Mouse (Mus musculus) stomach, postnatal 0 days (tissue): ENCODE data around the gene Akap13. TPM values are rescaled to one million over a fixed set of nuclear protein-coding genes. Genes with fewer than 3 reads are reported as not detected.

Experiments
- ATAC-seq: fragments of 200-750 bp; cut with Nextera tagmentation; 2 replicates; pipeline ENCODE4 v1.8.0; 2017; ENCODE audit not compliant: low FRiP score, low TSS enrichment
- DNase-seq: peaks from one replicate; pipeline ENCODE4 v3.0.0-alpha.2; 2016; ENCODE audit warnings: low spot score
- H3K27ac ChIP-seq: fragments of 300-500 bp; sonication (generic); replicated peaks from 2 replicates; pipeline ENCODE4 v1.5.1; 2014; ENCODE audit warnings: mild to moderate bottlenecking, control low read depth
- H3K27me3 ChIP-seq: fragments of 300-500 bp; sonication (generic); 2 replicates; pipeline ENCODE4 v1.6.1; 2014; ENCODE audit warnings: low read length; ENCODE audit not compliant: control insufficient read depth, insufficient read depth
- H3K36me3 ChIP-seq: fragments of 300-500 bp; sonication (generic); 2 replicates; pipeline ENCODE4 v1.6.1; 2014; ENCODE audit warnings: low read length, mixed read lengths; ENCODE audit not compliant: control insufficient read depth, insufficient read depth
- H3K4me1 ChIP-seq: fragments of 300-500 bp; sonication (generic); replicated peaks from 2 replicates; pipeline ENCODE4 v1.6.1; 2014; ENCODE audit warnings: antibody characterized with exemption; ENCODE audit not compliant: control insufficient read depth, insufficient read depth
- H3K4me2 ChIP-seq: fragments of 300-500 bp; sonication (generic); replicated peaks from 2 replicates; pipeline ENCODE4 v1.6.1; 2014; ENCODE audit warnings: low read depth, mild to moderate bottlenecking, control low read depth, moderate library complexity
- H3K4me3 ChIP-seq: fragments of 300-500 bp; sonication (generic); 2 replicates; pipeline ENCODE4 v1.5.1; 2014; ENCODE audit warnings: low read depth, low read length, control low read depth
- H3K9ac ChIP-seq: fragments of 300-500 bp; sonication (generic); 2 replicates; pipeline ENCODE4 v1.6.1; 2014; ENCODE audit warnings: mild to moderate bottlenecking, low read length, control low read depth, mixed read lengths
- H3K9me3 ChIP-seq: fragments of 300-500 bp; sonication (generic); 2 replicates; pipeline ENCODE4 v1.6.1; 2016; ENCODE audit warnings: low read length; ENCODE audit not compliant: control insufficient read depth
- CTCF ChIP-seq: IDR thresholded peaks from 2 replicates; pipeline ENCODE4 v1.5.1; 2016; ENCODE audit warnings: antibody characterized with exemption, low read depth, mild to moderate bottlenecking, moderate library complexity
- EP300 ChIP-seq: optimal IDR thresholded peaks from 2 replicates; pipeline ENCODE3; 2016; ENCODE audit warnings: antibody characterized with exemption
- WGBS: fragments of 180-500 bp; shearing (Covaris S2); extraction: QIAGEN DNeasy Blood & Tissue Kit; methylation state at CpG from one replicate; pipeline ENCODE4 v1.1.7; 2014; 5-methylcytosine and 5-hydroxymethylcytosine counted together
- polyA plus RNA-seq: library from polyadenylated mRNA; unstranded; fragments of >200 nt; fragmentation: Nextera tagmentation; extraction: Ambion mirVana; gene quantifications from 2 replicates; pipeline ENCODE4 v1.2.1, GENCODE M21; 2015

The Akap13 gene
- polyA plus RNA-seq, 1 experiment from 2014 or later = 18.8 TPM

- WGBS = 49% methylated on average over 2 of the region's 2 CpGs
- DNase-seq = no peak
- Histone ChIP-seq H3K9me3 (no peaks in the 10 kb centered on the region), H3K9ac (no peak overlapping the region), H3K27ac (peak overlapping the region; percentile 35; the same call in 1 of the 2 replicates), H3K27me3 (no peaks in the 10 kb centered on the region), H3K4me3 (no peak overlapping the region), H3K4me2 (no peak overlapping the region), H3K36me3 (peaks cover 4% of the 10 kb centered on the region; the same call in 1 of the 2 replicates), H3K4me1 (no peaks in the 10 kb centered on the region)
- TF ChIP-seq EP300 (no peak), CTCF (no peak)
- ATAC-seq = no peak
These were observed 256.1 kb downstream of the Akap13 start for GRCm38 (mm10) chr7:75711436-75711835.

- no peak for DNase-seq
- Histone ChIP-seq H3K4me3 (no peak overlapping the region), H3K9ac (no peak overlapping the region), H3K4me1 (no peaks in the 10 kb centered on the region), H3K27ac (no peak overlapping the region), H3K36me3 (peaks cover 4% of the 10 kb centered on the region; the same call in 1 of the 2 replicates), H3K4me2 (no peak overlapping the region), H3K9me3 (no peaks in the 10 kb centered on the region), H3K27me3 (no peaks in the 10 kb centered on the region)
- ATAC-seq = no peak
- no peak for TF ChIP-seq EP300
- no peak for TF ChIP-seq CTCF
- WGBS = 64% methylated on average over 2 of the region's 2 CpGs
These were observed 257.5 kb downstream of the Akap13 start for GRCm38 (mm10) chr7:75712808-75713207.

- Histone ChIP-seq H3K27me3 (no peaks in the 10 kb centered on the region), H3K9ac (no peak overlapping the region)
- WGBS = 91% methylated on average over 5 of the region's 5 CpGs
These were observed 258.6 kb downstream of the Akap13 start for GRCm38 (mm10) chr7:75713959-75714358.

GRCm38 (mm10) chr7:75715026-75715425 is 259.7 kb downstream of the Akap13 start:
- Histone ChIP-seq H3K9me3 (no peaks in the 10 kb centered on the region), H3K27me3 (no peaks in the 10 kb centered on the region), H3K4me3 (no peak overlapping the region), H3K4me1 (no peaks in the 10 kb centered on the region), H3K27ac (no peak overlapping the region), H3K9ac (no peak overlapping the region), H3K4me2 (no peak overlapping the region), H3K36me3 (peaks cover 7% of the 10 kb centered on the region; the same call in 1 of the 2 replicates)
- 95% methylated on average over 4 of the region's 4 CpGs for WGBS
- no peak for TF ChIP-seq EP300
- TF ChIP-seq CTCF = no peak
- ATAC-seq (no peak), DNase-seq (no peak)

More at GRCm38 (mm10) chr7:75713959-75714358, 258.6 kb downstream of the Akap13 start:
- Histone ChIP-seq H3K9me3 (no peaks in the 10 kb centered on the region), H3K36me3 (no peaks in the 10 kb centered on the region), H3K4me2 (no peak overlapping the region), H3K4me3 (no peak overlapping the region), H3K4me1 (no peaks in the 10 kb centered on the region), H3K27ac (no peak overlapping the region)
- no peak for TF ChIP-seq CTCF
- TF ChIP-seq EP300 = no peak
- DNase-seq (no peak), ATAC-seq (no peak)

- no peaks in the 10 kb centered on the region for H3K9me3 ChIP-seq
- ATAC-seq (no peak), DNase-seq (no peak)
- peaks cover 11% of the 10 kb centered on the region; the same call in 1 of the 2 replicates for H3K36me3 ChIP-seq
- H3K27ac ChIP-seq = no peak overlapping the region
- H3K27me3 ChIP-seq = no peaks in the 10 kb centered on the region
- no peak overlapping the region for H3K9ac ChIP-seq
- no peak overlapping the region for H3K4me2 ChIP-seq
- TF ChIP-seq CTCF (no peak), EP300 (no peak)
- H3K4me3 ChIP-seq = no peak overlapping the region
- WGBS = 61% methylated on average over 4 of the region's 4 CpGs
- H3K4me1 ChIP-seq = no peaks in the 10 kb centered on the region
These were observed 260.6 kb downstream of the Akap13 start for GRCm38 (mm10) chr7:75715939-75716338.

GRCm38 (mm10) chr7:75717349-75717748 is 262.0 kb downstream of the Akap13 start:
- no peak for ATAC-seq

More at GRCm38 (mm10) chr7:75717349-75717748, 262.0 kb downstream of the Akap13 start:
- DNase-seq = no peak
- peaks cover 11% of the 10 kb centered on the region; the same call in 1 of the 2 replicates for H3K36me3 ChIP-seq
- no peak overlapping the region for H3K9ac ChIP-seq
- H3K4me2 ChIP-seq = no peak overlapping the region
- H3K9me3 ChIP-seq = no peaks in the 10 kb centered on the region
- no peak overlapping the region for H3K27ac ChIP-seq
- H3K4me3 ChIP-seq = no peak overlapping the region
- TF ChIP-seq EP300 = no peak
- no peak for TF ChIP-seq CTCF
- no peaks in the 10 kb centered on the region for H3K27me3 ChIP-seq
- H3K4me1 ChIP-seq = no peaks in the 10 kb centered on the region
